Mouse (Mus musculus) intestine, postnatal 0 days (tissue): Measurements from ENCODE around the gene Syne3. TPM values are rescaled to one million over a fixed set of nuclear protein-coding genes. Genes with fewer than 3 reads are reported as not detected.

Experiments used
- ATAC-seq: fragments of 200-750 bp; cut with Nextera tagmentation; 2 replicates; pipeline ENCODE4 v1.8.0; 2017; ENCODE audit warnings: mild to moderate bottlenecking, moderate TSS enrichment, moderate library complexity
- H3K27ac ChIP-seq: fragments of 300-500 bp; sonication (generic); 2 replicates; pipeline ENCODE4 v1.5.1; 2014; ENCODE audit warnings: mild to moderate bottlenecking, low read depth, low read length, moderate library complexity
- H3K27me3 ChIP-seq: fragments of 300-500 bp; sonication (generic); replicated peaks from 2 replicates; pipeline ENCODE4 v1.6.1; 2014; ENCODE audit warnings: low read length, mixed read lengths; ENCODE audit not compliant: control insufficient read depth, insufficient read depth
- H3K36me3 ChIP-seq: fragments of 300-500 bp; sonication (generic); 2 replicates; pipeline ENCODE4 v1.6.1; 2014; ENCODE audit warnings: mild to moderate bottlenecking, moderate library complexity; ENCODE audit not compliant: control insufficient read depth, insufficient read depth
- H3K4me1 ChIP-seq: fragments of 300-500 bp; sonication (generic); replicated peaks from 2 replicates; pipeline ENCODE4 v1.6.1; 2014; ENCODE audit warnings: antibody characterized with exemption, low read length, mixed read lengths; ENCODE audit not compliant: control insufficient read depth, insufficient read depth
- H3K4me2 ChIP-seq: fragments of 300-500 bp; sonication (generic); replicated peaks from 2 replicates; pipeline ENCODE4 v1.6.1; 2014; ENCODE audit warnings: low read depth, mild to moderate bottlenecking, moderate library complexity
- H3K4me3 ChIP-seq: fragments of 300-500 bp; sonication (generic); 2 replicates; pipeline ENCODE4 v1.5.1; 2014; ENCODE audit warnings: low read depth, low read length
- H3K9ac ChIP-seq: fragments of 300-500 bp; sonication (generic); 2 replicates; pipeline ENCODE4 v1.6.1; 2014; ENCODE audit warnings: mild to moderate bottlenecking, low read depth, low read length
- H3K9me3 ChIP-seq: fragments of 300-500 bp; sonication (generic); 2 replicates; pipeline ENCODE4 v1.6.1; 2016; ENCODE audit warnings: mixed run types; ENCODE audit not compliant: control insufficient read depth
- CTCF ChIP-seq: sonication (generic); IDR thresholded peaks from 2 replicates; pipeline ENCODE4 v1.5.1; 2016; ENCODE audit warnings: low read depth, mild to moderate bottlenecking, control low read depth, antibody characterized with exemption, moderate library complexity
- whole genome bisulfite sequencing: fragments of 180-500 bp; shearing (Covaris S2); extraction: QIAGEN DNeasy Blood & Tissue Kit; methylation state at CpG from one replicate; pipeline ENCODE4 v1.1.7; 2014; 5-methylcytosine and 5-hydroxymethylcytosine counted together
- polyA plus RNA-seq: library from polyadenylated mRNA; unstranded; fragments of >200 nt; fragmentation: Nextera tagmentation; extraction: Ambion mirVana; gene quantifications from 2 replicates; pipeline ENCODE4 v1.2.1, GENCODE M21; 2015

The Syne3 gene
- 1.6 and 1.8 TPM in 2 replicates for polyA plus RNA-seq

GRCm38 (mm10) chr12:105009370-105010212 is at the start of gene Syne3:
TSS of gene Syne3 (minus strand) at chr12:105009809.
- WGBS, result under 1% methylated on average over 63 of the region's 66 CpGs
- H3K27ac ChIP-seq, result peak within 1 kb of the TSS; percentile 41
- H3K9ac ChIP-seq, result peak within 1 kb of the TSS; percentile 66
- peaks cover 5% of the 10 kb centered on the region; the same call in 1 of the 2 replicates for H3K27me3 ChIP-seq
- peak; percentile 35; the same call in 1 of the 2 replicates for TF ChIP-seq CTCF
- ATAC-seq, result peak; percentile 63
- H3K9me3 ChIP-seq, result no peaks in the 10 kb centered on the region
- H3K4me1 ChIP-seq, result peaks cover 15% of the 10 kb centered on the region; the same call in 1 of the 2 replicates
- H3K4me3 ChIP-seq, result peak within 1 kb of the TSS; percentile 64
- H3K4me2 ChIP-seq, result peak within 1 kb of the TSS; percentile 73
- H3K36me3 ChIP-seq, result no peaks in the 10 kb centered on the region

DNA sequence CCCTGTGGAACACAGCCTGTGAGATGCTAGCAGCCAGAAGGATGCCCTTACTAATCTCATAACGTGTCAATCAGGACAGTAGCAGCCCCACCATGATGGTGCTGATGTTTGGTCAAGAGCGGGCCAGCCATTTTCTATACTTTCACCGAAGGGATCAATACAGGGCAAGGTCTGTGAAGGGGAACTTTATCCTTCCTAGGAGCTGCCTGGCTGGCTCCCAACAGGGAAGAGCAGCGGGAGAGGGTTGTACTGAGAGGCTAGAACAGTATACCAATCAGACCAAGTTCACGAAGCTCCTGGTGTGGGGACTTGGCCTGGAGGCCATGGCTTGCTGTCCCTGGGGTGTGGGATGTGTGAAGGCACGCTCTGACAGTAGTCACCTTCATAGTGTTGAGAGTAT is 45.7 kb upstream of the Syne3 start:
- Histone ChIP-seq H3K27me3 (no peaks in the 10 kb centered on the region), H3K4me2 (no peak overlapping the region), H3K4me1 (no peaks in the 10 kb centered on the region), H3K27ac (no peak overlapping the region), H3K4me3 (no peak overlapping the region), H3K9ac (no peak overlapping the region), H3K9me3 (no peaks in the 10 kb centered on the region), H3K36me3 (no peaks in the 10 kb centered on the region)
- TF ChIP-seq CTCF, result no peak
- WGBS, result 77% methylated on average over 6 of the region's 6 CpGs
- no peak for ATAC-seq

DNA sequence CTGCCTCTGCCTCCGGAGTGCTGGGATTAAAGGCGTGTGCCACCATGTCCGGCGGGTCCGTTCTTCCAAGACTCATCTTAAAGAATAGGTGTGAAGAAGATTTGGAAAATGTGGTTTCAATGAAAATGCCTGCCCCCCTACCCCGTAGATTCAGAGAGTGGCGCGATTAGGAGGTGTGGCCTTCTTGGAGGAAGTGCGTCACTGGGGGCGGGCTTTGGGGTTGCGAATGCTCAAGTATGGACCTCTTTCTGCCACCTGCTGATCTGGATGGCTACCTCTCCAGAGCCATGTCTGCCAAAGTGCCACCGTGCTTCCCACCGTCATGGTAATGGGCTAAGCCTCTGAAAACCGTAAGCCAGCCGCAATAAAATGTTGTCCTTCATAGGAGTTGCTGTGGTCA is 44.4 kb upstream of the Syne3 start:
- no peak for TF ChIP-seq CTCF
- H3K4me1 ChIP-seq, result no peaks in the 10 kb centered on the region
- H3K4me2 ChIP-seq, result no peak overlapping the region
- no peak overlapping the region for H3K4me3 ChIP-seq
- H3K27ac ChIP-seq, result no peak overlapping the region
- H3K9me3 ChIP-seq, result no peaks in the 10 kb centered on the region
- H3K27me3 ChIP-seq, result no peaks in the 10 kb centered on the region
- no peak for ATAC-seq
- WGBS, result 92% methylated on average over 15 of the region's 15 CpGs
- no peak overlapping the region for H3K9ac ChIP-seq
- H3K36me3 ChIP-seq, result no peaks in the 10 kb centered on the region

DNA sequence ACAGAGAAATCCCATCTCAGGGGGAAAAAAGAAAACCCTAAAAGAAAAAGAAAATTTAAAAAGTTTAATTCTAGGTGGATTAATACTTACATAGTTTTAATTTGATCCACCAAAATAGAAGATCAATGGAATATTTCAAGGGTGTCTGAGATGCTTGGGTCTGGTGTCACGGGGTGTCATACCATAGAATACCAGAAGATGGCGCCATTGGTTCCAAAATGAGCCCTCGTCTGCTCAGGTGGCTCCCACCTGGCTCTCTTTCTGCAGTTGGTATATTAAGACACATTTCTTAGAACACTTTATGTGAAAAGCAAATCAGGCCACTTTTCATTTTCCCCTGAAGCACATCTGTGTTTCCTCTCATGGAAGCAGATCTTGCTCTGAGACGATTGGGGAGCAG is 41.3 kb upstream of the Syne3 start:
- H3K27ac ChIP-seq, result no peak overlapping the region
- no peak overlapping the region for H3K4me2 ChIP-seq
- H3K4me1 ChIP-seq, result no peaks in the 10 kb centered on the region
- no peaks in the 10 kb centered on the region for H3K27me3 ChIP-seq
- WGBS, result 16% methylated on average over 4 of the region's 4 CpGs
- H3K4me3 ChIP-seq, result no peak overlapping the region
- H3K9ac ChIP-seq, result no peak overlapping the region
- ATAC-seq, result no peak
- no peaks in the 10 kb centered on the region for H3K36me3 ChIP-seq
- no peaks in the 10 kb centered on the region for H3K9me3 ChIP-seq
- TF ChIP-seq CTCF, result peak; percentile 79

DNA sequence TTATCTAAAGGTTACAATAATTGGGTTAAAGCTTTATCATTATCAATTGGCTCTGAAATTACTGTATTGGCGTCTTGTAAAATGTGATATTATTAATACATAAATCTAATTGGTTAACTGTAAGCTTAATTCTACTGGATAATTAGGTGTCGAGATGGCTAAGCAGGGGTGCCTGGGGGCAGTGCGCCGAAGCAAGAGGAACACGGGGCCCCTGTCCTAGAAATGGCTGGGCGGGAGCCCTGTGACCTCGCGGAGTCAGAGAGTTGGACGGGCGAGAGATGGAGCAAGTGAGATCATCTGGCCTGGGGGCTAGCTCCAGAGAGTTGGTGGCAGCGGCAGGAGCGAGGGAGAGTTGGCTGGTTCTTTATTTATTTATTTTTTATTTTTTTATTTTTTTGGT is 40.2 kb upstream of the Syne3 start:
- no peak for TF ChIP-seq CTCF
- WGBS, result 81% methylated on average over 12 of the region's 12 CpGs
- no peaks in the 10 kb centered on the region for H3K27me3 ChIP-seq
- H3K9ac ChIP-seq, result no peak overlapping the region
- no peaks in the 10 kb centered on the region for H3K4me1 ChIP-seq
- H3K27ac ChIP-seq, result no peak overlapping the region
- no peaks in the 10 kb centered on the region for H3K9me3 ChIP-seq
- ATAC-seq, result no peak
- H3K4me2 ChIP-seq, result no peak overlapping the region
- no peaks in the 10 kb centered on the region for H3K36me3 ChIP-seq
- H3K4me3 ChIP-seq, result no peak overlapping the region

DNA sequence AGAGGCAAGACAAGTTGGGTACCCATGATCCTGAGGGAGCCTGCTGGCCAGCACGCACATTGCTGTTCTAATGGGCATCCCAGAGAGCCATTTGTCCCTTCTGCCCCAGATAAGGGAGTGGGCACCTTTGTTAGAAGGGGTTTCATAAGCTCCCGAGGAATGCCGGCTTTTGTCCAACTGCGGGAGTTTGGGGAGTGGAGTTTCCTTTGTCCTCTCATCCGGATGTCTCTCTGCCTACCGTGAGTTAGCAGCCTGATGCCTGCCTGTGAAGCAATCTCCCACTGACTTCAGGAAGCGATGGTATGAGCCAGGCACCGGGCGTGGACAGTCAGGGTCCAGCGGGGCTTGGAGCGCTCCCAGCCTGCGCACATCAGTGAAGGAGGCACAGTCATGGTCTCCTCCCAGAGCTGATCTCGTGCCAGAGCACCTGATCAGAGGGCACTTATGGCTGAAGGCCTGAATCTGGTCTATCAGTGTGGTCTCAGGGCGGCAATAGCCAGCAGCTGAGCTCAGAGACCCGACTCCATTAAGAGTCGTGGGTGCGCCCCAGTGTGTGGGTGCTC is 38.8 kb upstream of the Syne3 start:
- no peak overlapping the region for H3K4me2 ChIP-seq
- H3K9ac ChIP-seq, result no peak overlapping the region
- no peaks in the 10 kb centered on the region for H3K9me3 ChIP-seq
- no peak overlapping the region for H3K27ac ChIP-seq
- no peaks in the 10 kb centered on the region for H3K27me3 ChIP-seq
- TF ChIP-seq CTCF, result no peak
- no peak overlapping the region for H3K4me3 ChIP-seq
- WGBS, result 72% methylated on average over 17 of the region's 17 CpGs
- ATAC-seq, result no peak
- no peaks in the 10 kb centered on the region for H3K4me1 ChIP-seq
- 0 out of 2 replicates have a peak, but pooled peaks cover 3% of the 10 kb centered on the region for H3K36me3 ChIP-seq
